Mouse (Mus musculus): ENCODE measurements around the gene Grm8. TPM values are rescaled to one million over a fixed set of nuclear protein-coding genes. Genes with fewer than 3 reads are reported as not detected.

Gene Grm8
- polyA plus RNA-seq, 1 experiment from 2014 or later: not detected

DNA sequence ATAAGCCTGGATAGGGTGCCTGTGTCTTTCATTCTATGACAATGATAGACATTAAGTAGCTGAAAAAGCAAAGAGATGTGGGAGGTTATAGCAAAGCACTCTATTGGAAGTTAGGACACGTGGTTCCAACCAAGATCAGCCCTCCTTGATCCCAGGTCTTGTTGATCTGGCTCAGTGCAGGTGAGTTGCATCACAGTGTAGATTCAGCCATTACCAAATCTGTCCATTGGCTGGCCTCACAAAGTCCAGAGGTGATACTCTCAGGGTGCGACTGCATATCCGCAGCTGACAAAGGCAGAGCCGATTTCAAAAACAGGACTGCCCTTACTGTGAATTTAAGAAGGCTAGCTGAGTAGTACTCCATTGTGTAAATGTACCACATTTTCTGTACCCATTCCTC is 103.0 kb downstream of the Grm8 start:
- Histone ChIP-seq H3K4me1 (replicated peaks) (no peaks in the 10 kb centered on the region), H3K27me3 (no peaks in the 10 kb centered on the region), H3K9me3 (replicated peaks) (no peaks in the 10 kb centered on the region), H3K4me2 (no peak overlapping the region), H3K27ac (replicated peaks) (no peak overlapping the region), H3K36me3 (replicated peaks) (no peaks in the 10 kb centered on the region), H3K4me3 (replicated peaks) (no peak overlapping the region), H3K9ac (no peak overlapping the region)
- 64% methylated on average over 4 of the region's 4 CpGs for WGBS (ENCODE audit: insufficient replicate concordance)
- no peak for ATAC-seq (ENCODE audit: insufficient read depth)

DNA sequence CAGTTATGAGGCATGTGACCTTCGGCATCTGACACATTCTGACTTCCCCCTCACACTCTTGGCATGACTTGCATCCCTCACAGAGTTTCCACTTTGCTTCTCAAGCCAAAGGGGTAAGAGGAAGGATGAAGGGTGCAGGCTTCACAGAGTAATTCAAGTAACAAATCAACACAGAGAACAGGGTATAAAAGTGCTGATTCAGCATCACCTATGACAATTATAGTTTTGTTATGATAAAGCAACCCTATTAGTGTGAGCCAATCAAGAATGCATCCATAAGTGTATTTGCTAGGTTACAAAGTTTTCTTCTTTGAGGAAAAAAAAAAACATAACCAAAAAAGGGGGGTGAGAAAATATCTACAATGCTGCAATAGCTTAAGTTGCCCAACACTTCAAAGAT is 117.3 kb downstream of the Grm8 start:
- no peaks in the 10 kb centered on the region for H3K9me3 ChIP-seq (replicated peaks)
- no peak for ATAC-seq (ENCODE audit: insufficient read depth)
- H3K36me3 ChIP-seq (replicated peaks): no peaks in the 10 kb centered on the region
- no peak overlapping the region for H3K27ac ChIP-seq (replicated peaks)
- H3K27me3 ChIP-seq: no peaks in the 10 kb centered on the region
- 59% methylated on average over 1 of the region's 1 CpGs for WGBS (ENCODE audit: insufficient replicate concordance)
- no peaks in the 10 kb centered on the region for H3K4me1 ChIP-seq (replicated peaks)
- H3K4me2 ChIP-seq: no peak overlapping the region
- H3K4me3 ChIP-seq (replicated peaks): no peak overlapping the region
- no peak overlapping the region for H3K9ac ChIP-seq

DNA sequence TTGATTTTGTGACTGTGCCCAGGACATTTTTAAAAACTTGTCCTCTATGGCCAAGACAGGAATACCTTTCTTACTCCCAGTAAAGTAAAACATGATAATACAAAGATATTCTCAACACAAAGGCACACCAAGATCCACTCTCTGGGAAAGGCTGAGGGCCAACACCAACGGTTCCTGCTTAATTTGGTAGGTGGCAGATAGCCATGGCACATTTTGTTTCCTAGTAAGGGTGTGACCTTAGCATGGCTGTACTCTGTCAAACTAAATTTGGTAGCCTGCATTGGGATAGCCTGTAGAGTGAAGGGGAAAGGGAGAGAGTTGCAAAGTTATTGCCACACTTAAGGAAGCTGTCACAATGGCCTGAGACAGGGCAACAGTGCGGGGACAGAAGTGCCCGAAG is 128.0 kb downstream of the Grm8 start:
- 55% methylated on average over 3 of the region's 3 CpGs for WGBS (ENCODE audit: insufficient replicate concordance)
- Histone ChIP-seq H3K27me3 (no peaks in the 10 kb centered on the region), H3K9me3 (replicated peaks) (no peaks in the 10 kb centered on the region), H3K9ac (no peak overlapping the region), H3K4me2 (no peak overlapping the region), H3K27ac (replicated peaks) (no peak overlapping the region), H3K4me3 (replicated peaks) (no peak overlapping the region), H3K36me3 (replicated peaks) (no peaks in the 10 kb centered on the region), H3K4me1 (replicated peaks) (no peaks in the 10 kb centered on the region)
- ATAC-seq (ENCODE audit: insufficient read depth): no peak

DNA sequence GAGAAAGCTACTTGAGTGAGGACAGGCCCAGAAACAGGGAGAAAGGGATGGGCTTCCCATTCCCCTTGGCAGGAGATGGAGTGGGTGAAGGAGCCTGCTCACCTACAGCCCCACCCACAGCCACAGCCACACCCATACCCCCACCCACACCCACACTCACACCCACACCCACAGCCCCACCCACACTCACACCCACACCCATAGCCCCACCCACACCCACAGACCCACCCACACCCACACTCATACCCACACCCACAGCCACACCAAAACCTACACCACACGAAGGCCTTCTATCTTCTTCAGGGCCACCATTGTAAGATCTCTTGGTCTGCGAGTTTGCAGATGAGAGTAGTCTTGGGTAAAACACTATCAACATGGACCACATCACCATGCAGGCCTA is 137.7 kb downstream of the Grm8 start:
- H3K9ac ChIP-seq: no peak overlapping the region
- H3K27ac ChIP-seq (replicated peaks): no peak overlapping the region
- no peak overlapping the region for H3K4me3 ChIP-seq (replicated peaks)
- H3K36me3 ChIP-seq (replicated peaks): no peaks in the 10 kb centered on the region
- WGBS (ENCODE audit: insufficient replicate concordance): 82% methylated on average over 2 of the region's 2 CpGs
- no peaks in the 10 kb centered on the region for H3K9me3 ChIP-seq (replicated peaks)
- no peak overlapping the region for H3K4me2 ChIP-seq
- no peaks in the 10 kb centered on the region for H3K27me3 ChIP-seq
- ATAC-seq (ENCODE audit: insufficient read depth): no peak
- no peaks in the 10 kb centered on the region for H3K4me1 ChIP-seq (replicated peaks)

DNA sequence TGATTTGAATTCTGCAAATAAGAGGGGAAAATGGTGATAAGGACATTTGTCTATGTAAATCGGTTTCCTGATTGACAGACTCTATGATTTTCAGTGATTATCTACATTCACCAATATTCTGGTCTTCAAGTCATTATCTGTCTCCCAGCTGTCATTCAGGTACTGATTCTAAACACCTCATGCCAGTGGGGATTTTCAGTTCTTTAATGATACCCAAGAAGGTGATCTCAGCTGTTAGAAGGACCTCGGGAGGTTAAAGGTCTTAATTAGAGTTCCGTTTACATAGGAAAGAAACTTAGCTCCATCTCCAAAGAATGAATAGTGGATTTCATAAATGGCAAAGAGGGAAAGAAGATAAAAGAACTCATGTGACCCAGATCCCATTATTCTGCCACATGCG is 143.7 kb downstream of the Grm8 start:
- no peak overlapping the region for H3K9ac ChIP-seq
- no peaks in the 10 kb centered on the region for H3K27me3 ChIP-seq
- no peak overlapping the region for H3K27ac ChIP-seq (replicated peaks)
- WGBS (ENCODE audit: insufficient replicate concordance): 60% methylated on average over 4 of the region's 4 CpGs
- H3K4me1 ChIP-seq (replicated peaks): no peaks in the 10 kb centered on the region
- H3K4me3 ChIP-seq (replicated peaks): no peak overlapping the region
- H3K4me2 ChIP-seq: no peak overlapping the region
- H3K36me3 ChIP-seq (replicated peaks): no peaks in the 10 kb centered on the region
- no peaks in the 10 kb centered on the region for H3K9me3 ChIP-seq (replicated peaks)
- no peak for ATAC-seq (ENCODE audit: insufficient read depth)

DNA sequence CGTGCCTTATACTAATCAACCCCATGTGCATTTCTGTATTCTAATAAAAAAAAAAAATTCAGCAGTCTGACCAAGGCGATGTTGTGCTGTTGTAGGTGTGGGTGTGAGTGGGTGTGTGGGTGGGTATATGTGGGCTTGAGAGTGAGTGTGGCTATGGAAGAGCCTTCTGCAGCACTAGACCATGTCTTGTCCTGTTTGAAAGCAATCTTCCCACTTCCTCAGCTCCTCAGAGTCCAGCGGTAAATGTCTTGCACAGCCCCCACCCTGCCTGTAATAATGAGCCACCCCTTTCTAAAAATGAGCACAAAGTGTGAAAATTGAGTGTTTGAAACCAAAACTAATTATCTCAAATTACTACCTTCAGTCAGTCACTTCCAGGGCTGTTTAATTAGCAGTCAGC is 152.4 kb downstream of the Grm8 start:
- no peaks in the 10 kb centered on the region for H3K36me3 ChIP-seq (replicated peaks)
- H3K9ac ChIP-seq: no peak overlapping the region
- no peak overlapping the region for H3K4me3 ChIP-seq (replicated peaks)
- no peak for ATAC-seq (ENCODE audit: insufficient read depth)
- H3K4me1 ChIP-seq (replicated peaks): no peaks in the 10 kb centered on the region
- WGBS (ENCODE audit: insufficient replicate concordance): 55% methylated on average over 3 of the region's 3 CpGs
- no peak overlapping the region for H3K27ac ChIP-seq (replicated peaks)
- no peaks in the 10 kb centered on the region for H3K9me3 ChIP-seq (replicated peaks)
- H3K27me3 ChIP-seq: no peaks in the 10 kb centered on the region
- no peak overlapping the region for H3K4me2 ChIP-seq

DNA sequence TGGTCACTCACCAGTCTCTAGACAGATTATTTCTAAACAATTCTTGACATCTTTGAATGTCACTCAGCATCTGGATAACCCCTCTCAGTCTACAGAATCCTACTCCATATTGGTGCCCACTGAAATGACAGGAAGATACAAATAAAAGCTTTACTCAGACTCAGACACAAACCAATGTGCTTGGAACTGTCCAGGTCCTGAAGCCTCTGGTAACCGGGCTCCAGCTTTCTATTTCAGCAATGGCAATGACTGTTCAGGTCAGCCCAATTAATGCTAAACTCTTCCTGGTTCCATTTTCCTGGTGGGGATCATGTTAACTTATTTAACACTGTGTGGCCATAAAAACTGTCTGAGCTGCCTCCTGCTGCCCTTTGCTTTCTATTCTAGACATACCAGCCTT is 153.0 kb downstream of the Grm8 start:
- no peaks in the 10 kb centered on the region for H3K36me3 ChIP-seq (replicated peaks)
- H3K9me3 ChIP-seq (replicated peaks): no peaks in the 10 kb centered on the region
- no peak overlapping the region for H3K27ac ChIP-seq (replicated peaks)
- 22% methylated on average over 1 of the region's 1 CpGs for WGBS (ENCODE audit: insufficient replicate concordance)
- no peak for ATAC-seq (ENCODE audit: insufficient read depth)
- no peak overlapping the region for H3K4me3 ChIP-seq (replicated peaks)
- no peak overlapping the region for H3K9ac ChIP-seq
- no peaks in the 10 kb centered on the region for H3K4me1 ChIP-seq (replicated peaks)
- H3K4me2 ChIP-seq: no peak overlapping the region
- no peaks in the 10 kb centered on the region for H3K27me3 ChIP-seq

DNA sequence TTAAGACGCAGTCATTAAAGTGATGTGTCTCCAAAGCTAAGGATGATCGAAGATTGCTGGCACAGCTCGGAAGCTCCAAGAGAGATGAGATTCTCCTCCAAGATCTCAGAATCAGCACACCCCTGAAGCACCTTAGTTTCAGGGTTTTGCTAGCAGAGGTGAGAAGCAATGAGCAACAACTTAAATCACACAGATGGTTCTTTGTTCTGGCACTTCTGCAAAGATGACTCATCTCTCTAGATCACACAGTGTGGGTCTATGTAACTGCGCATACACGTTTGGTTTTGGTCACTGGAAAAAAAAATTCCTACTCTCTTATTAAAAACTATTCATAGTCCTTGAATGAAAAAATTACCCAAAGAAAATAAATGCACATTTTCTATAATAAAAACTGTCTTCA is 157.6 kb downstream of the Grm8 start:
- Histone ChIP-seq H3K4me1 (replicated peaks) (no peaks in the 10 kb centered on the region), H3K9me3 (replicated peaks) (no peaks in the 10 kb centered on the region), H3K4me2 (no peak overlapping the region), H3K36me3 (replicated peaks) (no peaks in the 10 kb centered on the region), H3K4me3 (replicated peaks) (no peak overlapping the region), H3K9ac (no peak overlapping the region), H3K27ac (replicated peaks) (no peak overlapping the region), H3K27me3 (no peaks in the 10 kb centered on the region)
- 75% methylated on average over 5 of the region's 5 CpGs for WGBS (ENCODE audit: insufficient replicate concordance)
- no peak for ATAC-seq (ENCODE audit: insufficient read depth)

DNA sequence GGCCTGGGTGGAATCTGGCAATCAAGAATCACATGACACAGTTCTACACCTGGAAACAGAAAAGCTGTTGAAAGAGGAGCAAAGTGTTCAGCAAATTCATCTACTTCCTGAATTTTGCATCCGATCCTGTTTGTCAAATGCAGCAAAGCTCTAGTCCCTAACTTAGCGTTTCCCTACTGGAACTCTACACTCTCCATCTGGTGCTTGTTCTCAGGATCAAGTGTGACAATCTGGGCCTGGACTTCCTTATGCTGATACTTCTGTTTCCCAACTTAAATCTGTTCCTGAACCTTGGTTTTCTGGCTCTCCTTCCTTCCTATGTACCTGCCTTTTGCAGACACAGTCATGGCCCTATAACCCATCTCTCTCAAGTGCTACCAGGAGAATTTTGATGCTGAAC is 166.1 kb downstream of the Grm8 start:
- Histone ChIP-seq H3K9me3 (replicated peaks) (no peaks in the 10 kb centered on the region), H3K4me3 (replicated peaks) (no peak overlapping the region), H3K27me3 (no peaks in the 10 kb centered on the region), H3K9ac (no peak overlapping the region), H3K36me3 (replicated peaks) (no peaks in the 10 kb centered on the region), H3K4me2 (no peak overlapping the region), H3K27ac (replicated peaks) (no peak overlapping the region), H3K4me1 (replicated peaks) (no peaks in the 10 kb centered on the region)
- no peak for ATAC-seq (ENCODE audit: insufficient read depth)
- 60% methylated on average over 2 of the region's 2 CpGs for WGBS (ENCODE audit: insufficient replicate concordance)

DNA sequence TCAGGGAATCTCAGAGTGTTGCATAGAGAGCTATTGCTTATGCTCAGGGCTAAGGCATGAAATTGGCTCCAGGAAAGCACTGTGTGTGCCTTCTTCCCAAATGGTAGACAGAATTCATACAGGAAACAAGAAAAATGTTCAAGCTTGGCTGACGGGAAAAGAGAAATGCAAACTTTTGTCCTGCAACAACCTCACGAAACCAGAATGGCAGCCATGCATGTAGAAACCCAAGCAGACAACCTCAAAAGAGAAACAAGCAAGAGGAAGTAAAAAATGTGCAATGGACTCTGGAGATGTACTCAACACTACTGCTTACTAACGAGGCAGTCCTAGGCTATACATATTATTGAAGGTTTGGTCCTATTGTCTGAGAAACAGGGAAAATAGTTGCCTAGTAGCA is 167.9 kb downstream of the Grm8 start:
- H3K36me3 ChIP-seq (replicated peaks): no peaks in the 10 kb centered on the region
- H3K9ac ChIP-seq: no peak overlapping the region
- H3K9me3 ChIP-seq (replicated peaks): no peaks in the 10 kb centered on the region
- WGBS (ENCODE audit: insufficient replicate concordance): 56% methylated on average over 3 of the region's 3 CpGs
- H3K4me3 ChIP-seq (replicated peaks): no peak overlapping the region
- no peaks in the 10 kb centered on the region for H3K4me1 ChIP-seq (replicated peaks)
- no peak overlapping the region for H3K4me2 ChIP-seq
- H3K27me3 ChIP-seq: no peaks in the 10 kb centered on the region
- no peak overlapping the region for H3K27ac ChIP-seq (replicated peaks)
- ATAC-seq (ENCODE audit: insufficient read depth): no peak

DNA sequence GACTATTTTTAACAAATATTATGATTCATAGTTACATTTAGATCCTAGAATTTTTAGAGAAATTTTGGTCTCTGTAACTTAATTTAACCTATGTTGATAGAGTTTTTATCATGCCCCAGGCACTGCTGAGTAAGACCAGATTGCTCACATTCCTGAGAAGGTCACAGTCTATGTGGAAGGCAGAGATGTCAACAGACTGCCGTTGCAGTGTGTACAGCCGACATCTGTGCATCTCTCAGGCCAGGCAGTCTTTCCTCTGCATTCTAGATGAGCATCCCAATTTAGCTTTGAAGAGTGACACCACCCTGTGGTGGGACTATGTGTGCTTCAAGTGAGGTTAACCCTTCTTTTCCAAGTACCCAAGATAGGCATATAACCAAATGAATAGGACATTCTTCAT is 169.7 kb downstream of the Grm8 start:
- Histone ChIP-seq H3K27ac (replicated peaks) (no peak overlapping the region), H3K9me3 (replicated peaks) (no peaks in the 10 kb centered on the region), H3K9ac (no peak overlapping the region), H3K4me1 (replicated peaks) (no peaks in the 10 kb centered on the region), H3K27me3 (no peaks in the 10 kb centered on the region), H3K36me3 (replicated peaks) (no peaks in the 10 kb centered on the region), H3K4me3 (replicated peaks) (no peak overlapping the region), H3K4me2 (no peak overlapping the region)
- 45% methylated on average over 2 of the region's 2 CpGs for WGBS (ENCODE audit: insufficient replicate concordance)
- no peak for ATAC-seq (ENCODE audit: insufficient read depth)

DNA sequence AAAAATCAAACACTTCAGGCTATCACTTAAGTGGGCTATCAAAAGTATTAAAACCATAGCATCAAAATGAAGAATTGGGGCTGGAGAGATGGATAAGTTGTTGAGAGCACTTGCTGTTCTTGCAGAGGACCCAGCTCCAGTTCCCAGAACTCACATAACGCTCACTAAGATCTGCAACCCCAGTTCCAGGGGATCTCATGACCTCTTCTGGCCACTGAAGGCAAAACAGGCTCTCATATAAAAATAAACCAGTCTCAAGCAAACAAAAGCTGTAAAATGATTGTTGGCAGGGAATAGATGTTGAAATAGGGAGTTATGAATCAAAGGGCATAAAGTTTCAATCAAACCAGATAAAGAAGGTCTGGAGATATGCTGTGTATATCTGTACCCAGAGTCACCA is 171.1 kb downstream of the Grm8 start:
- ATAC-seq (ENCODE audit: insufficient read depth): no peak
- H3K9me3 ChIP-seq (replicated peaks): no peaks in the 10 kb centered on the region
- no peaks in the 10 kb centered on the region for H3K36me3 ChIP-seq (replicated peaks)
- H3K4me2 ChIP-seq: no peak overlapping the region
- H3K9ac ChIP-seq: no peak overlapping the region
- H3K4me1 ChIP-seq (replicated peaks): no peaks in the 10 kb centered on the region
- 73% methylated on average over 1 of the region's 1 CpGs for WGBS (ENCODE audit: insufficient replicate concordance)
- H3K27me3 ChIP-seq: no peaks in the 10 kb centered on the region
- H3K4me3 ChIP-seq (replicated peaks): no peak overlapping the region
- H3K27ac ChIP-seq (replicated peaks): no peak overlapping the region

Measured in liver, embryonic 15.5 days (tissue).